ENCODE assay signal across 14 mouse cellular contexts in the genomic region with DNA sequence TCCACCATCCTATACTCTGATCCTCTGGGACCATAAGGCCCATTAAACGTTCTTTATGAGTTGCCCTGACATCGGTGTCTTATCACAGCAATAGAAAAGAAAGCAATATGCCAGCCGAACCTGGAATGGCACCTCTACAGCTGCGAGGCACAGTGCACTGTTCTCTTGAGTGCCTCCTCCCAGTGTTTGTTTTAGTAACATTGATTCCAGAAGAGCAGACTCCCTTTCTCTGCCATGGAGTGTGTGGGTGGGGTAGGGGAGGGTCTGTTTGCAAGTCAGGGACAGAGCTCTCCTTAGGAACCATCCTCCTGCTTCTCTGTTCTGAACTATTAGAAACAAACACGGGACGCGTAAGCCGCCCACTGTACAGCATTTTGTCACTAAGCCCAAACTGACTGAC.
"Had no signal": no experiment of that assay in that cellular context is flagged by ENCODE, and none has a peak within 500 bp of the region (broad histone marks: within the 10 kb centered on the region; RNA-seq: fewer than 3 reads in every experiment).

No protein-coding gene starts in this region.

- H3K36me3 ChIP-seq: limb, embryonic 13.5 days; midbrain, embryonic 12.5 days; neural tube, embryonic 13.5 days had no signal

- H3K4me1 ChIP-seq: neural tube, embryonic 13.5 days had no signal

- H3K27ac ChIP-seq: limb, embryonic 13.5 days; liver, embryonic 14.5 days; midbrain, embryonic 12.5 days; neural tube, embryonic 13.5 days had no signal

- H3K4me3 ChIP-seq: limb, embryonic 13.5 days; midbrain, embryonic 12.5 days; neural tube, embryonic 13.5 days had no signal

- H3K9ac ChIP-seq: limb, embryonic 13.5 days; liver, embryonic 14.5 days; midbrain, embryonic 12.5 days; neural tube, embryonic 13.5 days had no signal

- H3K27me3 ChIP-seq: limb, embryonic 13.5 days; midbrain, embryonic 12.5 days; neural tube, embryonic 13.5 days had no signal

- DNase-seq: kidney, adult 2 months; kidney, postnatal 25 days; left cerebral cortex, postnatal 4 days; lung, adult 18-20 months; retina, postnatal 1 day; right cerebral cortex, postnatal 4 days; spleen, adult 18-20 months; thymus, postnatal 36 days had no signal

- H3K4me2 ChIP-seq: limb, embryonic 13.5 days; midbrain, embryonic 12.5 days; neural tube, embryonic 13.5 days had no signal

- ATAC-seq: intestine, embryonic 16.5 days; midbrain, embryonic 16.5 days had no signal

- H3K9me3 ChIP-seq: limb, embryonic 13.5 days; midbrain, embryonic 12.5 days; neural tube, embryonic 13.5 days had no signal
